Mouse (Mus musculus) liver, embryonic 14.5 days (tissue): ENCODE results near the gene Gm1043.

Source experiments
- CTCF ChIP-seq: IDR thresholded peaks from 2 replicates; pipeline ENCODE4 v1.5.1; 2016; ENCODE audit warnings: antibody characterized with exemption, low read depth, control low read depth
- EP300 ChIP-seq: IDR thresholded peaks from 2 replicates; pipeline ENCODE4 v1.6.1; 2016; ENCODE audit warnings: antibody characterized with exemption, low read depth

- TF ChIP-seq CTCF (no peak), EP300 (no peak)
Observed at GRCm38 (mm10) chr5:37052846-37053245, 32.3 kb upstream of the Gm1043 start.
